Mouse (Mus musculus): ENCODE measurements around the gene Fetub. TPM values are rescaled to one million over a fixed set of nuclear protein-coding genes. Genes with fewer than 3 reads are reported as not detected.
"Not testable (repeated sequence)": the region's sequence is repeated elsewhere in the genome, so short reads cannot be mapped to it uniquely, and the experiment has no call there.

Gene Fetub
- total RNA-seq, 2 experiments from 2014 or later = not detected

DNA sequence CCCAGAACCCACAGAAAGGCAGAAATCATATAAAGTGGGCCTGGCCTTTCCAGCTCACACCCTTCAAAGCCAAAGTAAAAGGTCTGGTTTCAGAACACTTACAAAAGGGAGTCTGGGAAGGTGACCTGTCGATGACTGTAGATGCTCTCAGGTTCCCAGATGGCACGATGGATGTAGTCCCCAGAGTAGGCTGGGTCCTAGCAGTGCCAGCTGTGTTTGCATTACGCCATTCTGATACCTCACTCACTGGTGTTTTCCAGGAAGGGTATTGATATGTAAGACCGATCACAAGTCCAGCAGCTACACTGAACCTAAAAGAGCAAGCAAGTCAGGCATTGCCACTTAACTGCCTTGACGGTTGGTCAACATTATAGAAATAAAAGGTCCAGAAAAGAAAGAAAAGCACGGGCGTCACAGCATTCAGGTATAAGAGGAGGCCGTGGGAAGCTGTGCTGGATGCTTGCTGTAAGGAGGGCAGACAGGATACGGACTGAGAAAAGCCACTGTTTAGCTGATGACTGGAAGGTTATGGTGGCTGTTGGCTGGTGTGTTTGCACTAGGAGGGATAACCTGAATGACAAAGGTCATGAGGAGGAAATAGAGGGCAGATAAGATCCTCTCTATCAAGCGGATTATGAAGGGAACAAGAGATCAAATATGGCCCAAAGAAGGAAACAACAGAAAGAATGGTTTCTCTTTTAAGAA is 18.1 kb upstream of the Fetub start:
- intact Hi-C loops (cut with DNase I; ENCODE audit: low total_unique reads) = no loop called here
- no peak for DNase-seq

DNA sequence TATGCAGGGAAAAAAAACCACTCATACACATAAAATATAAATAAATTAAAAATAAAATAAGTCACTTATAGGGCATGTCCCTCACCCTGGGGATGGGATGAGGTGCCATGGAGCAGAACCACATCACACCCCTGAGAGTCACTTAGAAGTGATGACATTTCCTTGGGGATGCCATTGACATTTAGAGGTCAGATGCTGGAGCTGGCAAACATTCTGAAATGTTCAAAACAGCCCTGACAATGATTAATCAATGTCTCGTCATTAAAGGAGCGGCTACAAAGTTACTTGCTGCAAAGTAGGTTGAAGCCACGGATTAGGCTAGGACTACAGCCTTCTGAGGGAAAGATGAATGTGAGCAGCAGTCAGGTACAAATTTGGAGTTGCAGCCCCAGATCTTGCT is 16.8 kb upstream of the Fetub start:
- DNase-seq = no peak
- intact Hi-C loops (cut with DNase I; ENCODE audit: low total_unique reads) = no loop called here

DNA sequence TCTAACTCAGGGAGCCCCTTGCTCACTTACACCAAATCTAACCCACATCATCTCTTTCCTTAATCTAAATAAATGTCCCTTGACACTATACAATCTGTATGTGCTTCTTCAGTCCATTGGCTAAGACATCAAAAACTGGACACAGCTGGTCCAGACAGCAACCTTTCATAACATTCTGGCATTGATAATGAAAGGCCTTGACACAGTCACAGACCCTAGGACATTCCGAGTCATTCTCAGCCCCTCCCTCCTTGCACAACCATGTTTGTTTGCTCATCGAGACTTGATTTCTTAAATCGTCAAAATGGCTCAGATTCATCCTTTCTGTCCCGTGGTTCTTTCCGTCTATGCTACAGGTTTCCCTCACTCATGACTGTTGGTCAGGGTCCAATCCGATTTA is 8.8 kb upstream of the Fetub start:
- intact Hi-C loops (cut with DNase I; ENCODE audit: low total_unique reads) = no loop called here
- no peak for DNase-seq

DNA sequence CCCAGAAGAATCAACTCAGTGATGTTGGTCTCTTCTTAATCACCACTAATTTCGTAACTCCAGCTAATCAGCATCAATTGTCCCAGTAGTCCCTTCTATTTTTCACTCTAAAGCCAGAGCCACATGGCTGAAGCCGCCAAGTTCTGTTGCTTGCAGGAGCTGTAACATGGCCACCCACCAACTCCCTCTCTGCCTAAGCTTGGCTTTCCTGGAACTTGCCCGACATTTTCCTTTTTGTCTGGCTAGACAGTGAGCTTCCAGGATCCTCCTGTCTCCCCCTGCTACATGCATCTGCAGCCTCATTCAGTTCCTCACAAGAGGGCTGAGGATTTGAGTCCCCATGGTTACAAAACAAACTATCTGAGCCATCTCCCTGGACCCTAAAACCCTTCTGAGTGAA is 6.1 kb upstream of the Fetub start:
- intact Hi-C loops (cut with DNase I; ENCODE audit: low total_unique reads) = no loop called here
- peak; percentile 15 for DNase-seq

DNA sequence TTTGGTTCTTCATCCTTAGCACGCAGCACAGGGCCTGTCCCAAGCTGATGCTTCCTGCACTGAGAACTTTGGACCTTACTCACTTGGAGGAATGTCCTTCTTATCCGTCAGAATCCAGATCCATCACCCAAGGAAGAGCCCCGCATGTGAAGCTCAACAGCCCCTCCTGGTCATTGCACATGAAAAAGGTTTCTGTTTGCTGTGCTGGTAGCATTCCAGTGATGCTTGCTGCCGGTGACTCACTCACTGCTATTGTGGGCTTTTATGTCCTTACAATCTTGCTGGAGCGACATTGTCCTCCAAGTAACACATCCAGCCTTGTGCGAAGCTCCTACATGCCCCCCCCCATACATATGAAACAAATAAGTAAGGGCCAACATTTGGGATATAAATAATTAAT is 5.2 kb upstream of the Fetub start:
- no peak for DNase-seq
- intact Hi-C loops (cut with DNase I; ENCODE audit: low total_unique reads) = no loop called here

DNA sequence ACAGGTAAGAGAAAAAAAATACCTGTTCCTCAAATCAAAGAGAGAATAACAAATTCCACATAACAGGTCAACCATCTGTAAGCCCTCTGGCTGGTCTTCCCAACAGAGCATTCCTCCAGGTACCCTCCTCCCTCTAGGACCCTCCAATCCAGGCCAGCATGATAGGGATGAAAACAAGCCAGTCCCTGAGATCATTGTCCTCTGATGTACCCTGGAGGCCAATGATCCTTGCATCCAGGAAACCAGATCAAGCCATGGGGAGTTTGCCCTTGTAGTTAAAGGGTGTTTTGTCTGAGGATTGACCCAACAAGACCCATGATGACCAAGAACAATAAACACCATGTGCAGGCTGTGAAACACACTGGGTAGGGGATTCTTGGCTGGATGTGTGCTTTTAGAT is 3.9 kb upstream of the Fetub start:
- intact Hi-C loops (cut with DNase I; ENCODE audit: low total_unique reads) = no loop called here
- no peak for DNase-seq

DNA sequence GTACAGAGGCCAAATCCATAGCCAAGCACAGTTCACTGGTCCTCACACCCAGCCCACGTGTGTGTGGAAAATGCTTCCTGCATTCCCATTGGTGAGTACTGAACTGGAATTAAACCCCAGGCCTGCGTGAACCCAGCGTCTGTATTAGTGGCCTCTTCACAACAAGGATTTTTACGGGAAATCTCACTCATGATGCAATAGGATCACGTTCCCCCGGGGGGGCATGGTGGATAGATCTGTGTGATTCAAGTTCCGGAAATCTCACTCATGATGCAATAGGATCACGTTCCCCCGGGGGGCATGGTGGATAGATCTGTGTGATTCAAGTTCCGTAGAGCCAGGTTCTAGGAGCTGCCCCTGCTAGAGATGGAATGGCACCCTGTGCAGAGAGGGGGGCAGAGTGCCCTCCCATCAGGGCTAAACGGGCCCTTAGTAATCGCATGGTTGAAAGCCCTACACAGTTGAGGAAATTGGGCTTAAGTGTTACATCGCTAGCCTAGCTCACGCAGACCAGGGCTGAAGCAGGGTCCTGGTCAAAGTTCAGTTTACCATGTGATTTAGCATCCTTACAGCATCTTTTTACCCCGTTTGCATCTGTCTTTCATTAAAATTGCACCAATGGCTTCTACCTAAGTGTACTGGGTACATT is 654 bp downstream of the Fetub start:
- no peak for DNase-seq
- intact Hi-C loops (cut with DNase I; ENCODE audit: low total_unique reads) = no loop called here

DNA sequence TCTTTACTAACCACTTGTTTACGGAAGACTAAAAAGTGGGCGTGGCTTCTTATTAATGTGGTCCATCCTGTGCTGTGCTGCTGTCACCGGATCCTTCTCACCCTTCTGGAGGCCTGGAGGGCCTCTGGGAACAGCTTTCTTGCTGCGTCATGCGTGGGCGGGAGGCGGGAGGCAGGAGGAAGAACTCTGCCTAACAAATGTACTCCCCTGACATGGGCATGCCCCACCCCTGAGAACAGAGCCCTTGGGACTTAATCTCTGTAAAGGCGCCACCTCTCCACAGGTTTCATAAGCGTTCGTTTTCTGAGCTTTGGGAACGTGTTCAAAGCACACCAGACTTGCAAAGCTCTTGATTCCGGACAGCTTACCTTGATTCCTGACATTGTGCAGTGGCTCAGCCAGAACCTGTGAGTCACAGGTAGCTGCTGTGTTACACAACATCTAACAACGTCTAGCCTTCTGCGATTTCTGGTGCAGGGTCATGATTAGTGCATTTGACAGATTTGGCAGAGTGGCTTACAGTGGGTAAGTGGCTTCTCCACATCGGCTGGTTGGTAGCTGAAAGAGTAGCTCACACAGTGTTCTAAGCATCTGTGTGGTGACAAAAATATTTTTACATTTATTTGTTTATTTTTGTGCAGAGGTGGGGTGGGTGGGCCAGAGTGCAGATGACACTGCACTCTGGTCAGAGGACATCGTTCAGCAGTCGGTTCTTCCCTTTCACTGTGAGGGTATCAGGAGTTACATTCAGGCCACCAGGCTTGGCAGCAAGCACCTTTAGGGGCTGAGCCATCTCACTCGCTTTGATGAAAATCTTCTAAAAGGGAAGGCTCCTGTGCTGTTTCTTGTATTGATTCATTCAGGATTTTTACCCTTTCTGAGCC is 2.1 kb downstream of the Fetub start:
- no peak for DNase-seq
- intact Hi-C loops (cut with DNase I; ENCODE audit: low total_unique reads) = no loop called here

DNA sequence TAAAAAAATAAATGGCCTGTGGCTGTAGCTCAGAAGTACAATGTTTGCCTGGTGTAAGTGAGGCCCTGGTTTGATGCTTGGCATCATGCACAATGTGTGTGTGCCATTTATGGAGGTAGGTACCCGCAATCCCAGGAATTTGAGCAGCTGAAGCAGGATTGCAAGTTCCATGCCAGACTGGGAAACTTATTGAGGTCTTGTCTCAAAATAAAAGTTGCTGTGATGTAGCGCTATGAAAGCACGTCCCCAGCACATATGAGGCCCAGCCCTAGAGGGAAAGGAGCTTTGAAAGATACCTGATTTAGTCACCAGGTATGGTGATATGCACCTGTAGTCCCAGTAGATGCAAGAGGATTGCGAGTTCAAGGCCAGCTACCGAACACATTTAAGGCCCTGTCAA is 3.6 kb downstream of the Fetub start:
- no peak for DNase-seq
- intact Hi-C loops (cut with DNase I; ENCODE audit: low total_unique reads) = no loop called here

DNA sequence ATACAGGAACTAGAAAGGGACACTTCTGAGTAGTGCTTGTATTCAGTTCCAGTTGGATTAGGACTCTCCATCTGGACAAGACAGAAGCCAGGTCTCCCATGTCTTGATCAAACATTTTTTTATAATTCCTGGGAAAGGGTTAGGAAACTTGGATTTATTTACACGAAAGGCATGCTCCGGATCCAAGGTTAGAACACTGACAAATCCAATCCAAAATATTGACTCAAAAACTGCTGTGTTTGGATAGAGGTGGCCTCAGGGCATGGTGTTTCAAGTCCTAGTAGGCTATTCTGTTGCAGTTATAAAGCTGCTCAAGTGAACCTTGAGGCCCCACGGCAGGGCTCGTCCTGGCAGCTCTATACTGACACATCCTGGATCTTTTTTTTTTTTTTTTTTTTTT is 4.3 kb downstream of the Fetub start:
- no peak for DNase-seq
- intact Hi-C loops (cut with DNase I; ENCODE audit: low total_unique reads) = no loop called here

DNA sequence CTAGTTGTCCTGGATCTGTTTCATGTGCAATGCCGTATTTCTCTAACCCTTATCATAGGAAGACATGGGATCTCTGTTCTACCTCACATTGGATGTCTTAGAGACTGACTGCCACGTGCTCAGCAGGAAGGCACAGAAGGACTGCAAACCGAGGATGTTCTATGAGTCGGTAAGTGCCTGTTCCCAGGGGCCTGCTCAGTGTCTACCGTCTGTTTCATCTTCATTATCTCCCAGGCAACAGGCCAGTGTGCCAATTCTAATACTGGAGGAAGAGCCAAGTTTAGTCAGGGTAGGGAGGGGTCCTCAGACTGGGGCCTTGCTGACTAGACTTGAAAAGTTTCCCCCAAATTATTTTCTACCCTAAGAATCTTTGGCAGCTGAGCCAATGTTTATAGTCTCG is 11.4 kb downstream of the Fetub start:
- intact Hi-C loops (cut with DNase I; ENCODE audit: low total_unique reads) = no loop called here
- no peak for DNase-seq

DNA sequence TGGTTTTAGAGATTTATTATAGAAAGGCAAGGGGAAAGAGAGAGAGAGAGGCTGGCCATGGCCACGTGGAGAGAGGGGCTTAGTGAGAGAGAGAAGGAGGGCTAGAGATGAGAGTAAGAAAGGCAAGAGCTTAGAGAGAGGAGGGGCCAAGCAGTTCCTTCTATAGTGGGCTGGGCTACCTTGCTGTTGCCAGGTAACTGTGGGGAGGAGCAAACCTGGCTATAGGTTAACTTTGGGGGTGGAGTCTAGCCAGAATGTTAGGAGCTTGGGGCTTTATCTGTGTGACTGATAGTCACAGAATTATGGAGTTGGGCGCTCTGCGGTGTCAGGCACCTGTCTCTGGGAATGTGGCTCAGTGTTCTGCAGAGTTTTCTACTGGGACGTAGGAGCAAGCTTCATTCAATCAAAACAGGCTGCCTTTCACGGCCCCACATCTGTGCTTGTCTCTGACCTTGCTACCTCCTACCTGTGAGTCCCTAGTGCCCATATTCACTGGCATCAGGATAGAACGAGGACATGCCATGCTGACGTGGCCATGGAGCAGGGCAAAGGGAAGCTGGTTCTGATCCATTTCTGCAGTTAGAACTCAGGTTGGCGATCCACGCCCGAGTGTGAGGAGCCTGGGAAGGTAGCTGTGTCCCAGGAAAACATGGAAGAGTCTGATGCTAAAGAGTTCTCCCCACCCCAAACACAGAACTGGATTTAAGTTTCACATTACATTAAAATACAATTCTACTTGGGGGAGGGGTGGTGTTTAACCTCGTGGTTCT is 13.5 kb downstream of the Fetub start:
- intact Hi-C loops (cut with DNase I; ENCODE audit: low total_unique reads) = no loop called here
- DNase-seq = no peak

DNA sequence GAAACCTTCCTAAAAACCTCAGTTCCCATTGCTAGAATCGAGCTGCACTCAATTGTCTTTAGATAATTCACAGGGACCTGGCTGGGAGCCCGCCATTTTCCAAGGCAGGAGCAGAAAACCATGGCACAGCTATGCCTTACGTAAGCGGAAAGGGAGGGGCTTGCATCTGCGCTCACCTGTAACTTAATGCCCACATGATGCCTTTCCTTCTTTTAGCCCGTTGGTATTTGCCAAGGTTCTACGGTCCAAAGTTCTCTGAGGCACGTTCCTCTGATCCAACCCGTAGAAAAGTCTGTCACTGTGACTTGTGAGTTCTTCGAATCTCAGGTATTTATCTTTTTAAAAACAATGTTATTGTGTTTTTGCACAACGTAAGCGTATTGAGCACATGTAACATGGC is 19.5 kb downstream of the Fetub start:
- DNase-seq = no peak
- intact Hi-C loops (cut with DNase I; ENCODE audit: low total_unique reads) = no loop called here

DNA sequence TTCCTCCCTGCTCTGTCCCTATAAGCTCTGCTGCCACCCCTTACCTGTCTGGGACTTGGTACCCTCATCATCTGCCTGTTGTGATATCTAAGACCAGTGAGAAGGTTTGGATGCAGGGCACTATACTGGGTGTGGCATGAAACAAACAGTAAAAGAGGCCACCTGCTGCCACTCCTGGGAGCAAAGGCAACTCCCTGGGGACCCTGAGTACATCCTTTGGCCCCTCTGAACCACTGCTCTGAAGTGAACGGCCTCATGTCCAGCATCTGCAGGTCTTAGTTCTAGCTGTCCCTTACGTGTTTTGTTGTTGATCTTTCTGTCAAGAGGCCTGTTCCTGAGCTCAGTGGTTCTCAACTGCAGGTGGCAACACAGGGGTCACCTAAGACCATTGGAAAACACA is 20.4 kb downstream of the Fetub start:
- no peak for DNase-seq

DNA sequence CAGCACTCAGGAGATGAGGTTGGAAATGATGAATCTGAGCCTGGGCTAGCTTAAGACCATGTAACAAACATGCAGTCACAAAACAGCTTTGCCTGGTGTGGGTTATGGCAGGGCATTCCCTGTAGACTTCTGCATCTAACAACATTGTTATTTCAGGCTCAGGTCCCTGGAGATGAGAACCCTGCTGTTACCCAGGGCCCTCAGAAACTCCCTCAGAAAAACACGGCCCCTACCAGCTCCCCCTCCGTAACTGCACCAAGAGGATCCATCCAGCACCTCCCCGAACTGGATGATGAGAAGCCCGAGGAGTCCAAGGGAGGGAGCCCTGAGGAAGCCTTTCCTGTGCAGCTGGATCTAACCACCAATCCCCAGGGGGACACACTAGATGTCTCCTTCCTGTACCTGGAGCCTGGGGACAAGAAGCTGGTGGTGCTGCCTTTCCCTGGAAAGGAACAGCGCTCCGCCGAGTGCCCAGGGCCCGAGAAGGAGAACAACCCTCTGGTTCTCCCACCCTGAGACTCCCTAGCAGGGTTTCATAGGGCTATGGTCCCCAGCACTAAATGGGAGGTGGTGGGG is 21.1 kb downstream of the Fetub start:
- DNase-seq = no peak
- intact Hi-C loops (cut with DNase I; ENCODE audit: low total_unique reads) = no loop called here

More for the DNA sequence above, 20.4 kb downstream of the Fetub start:
- intact Hi-C loops (cut with DNase I; ENCODE audit: low total_unique reads) = no loop called here

DNA sequence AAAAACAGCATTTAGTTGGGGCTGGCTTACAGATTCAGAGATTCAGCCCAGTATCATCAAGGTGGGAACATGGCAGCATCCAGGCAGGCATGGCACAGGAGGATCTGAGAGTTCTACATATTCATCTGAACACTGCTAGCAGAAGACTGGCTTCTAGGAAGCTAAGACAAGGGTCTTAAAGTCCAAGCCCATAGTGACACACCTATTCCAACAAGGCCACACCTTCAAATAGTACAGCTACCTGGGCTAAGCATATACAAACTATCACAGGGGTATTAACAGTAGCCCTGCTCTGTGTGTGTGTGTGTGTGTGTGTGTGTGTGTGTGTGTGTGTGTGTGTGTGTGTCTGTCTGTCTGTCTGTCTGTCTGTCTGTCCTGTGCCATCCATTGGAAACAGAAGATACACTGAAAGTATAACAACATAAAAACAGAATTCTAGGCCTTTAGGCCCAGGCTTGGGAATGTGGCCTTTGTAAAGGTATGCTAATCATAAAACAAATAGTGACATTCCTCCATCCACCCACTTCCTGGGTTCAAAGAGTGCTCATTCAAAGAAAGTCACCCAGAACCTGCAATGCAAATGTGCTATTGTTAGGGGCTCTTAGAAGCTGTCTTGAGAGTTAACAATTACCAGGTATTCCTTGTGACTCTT is 23.8 kb downstream of the Fetub start:
- intact Hi-C loops (cut with DNase I; ENCODE audit: low total_unique reads); DNase-seq: not testable (repeated sequence)

DNA sequence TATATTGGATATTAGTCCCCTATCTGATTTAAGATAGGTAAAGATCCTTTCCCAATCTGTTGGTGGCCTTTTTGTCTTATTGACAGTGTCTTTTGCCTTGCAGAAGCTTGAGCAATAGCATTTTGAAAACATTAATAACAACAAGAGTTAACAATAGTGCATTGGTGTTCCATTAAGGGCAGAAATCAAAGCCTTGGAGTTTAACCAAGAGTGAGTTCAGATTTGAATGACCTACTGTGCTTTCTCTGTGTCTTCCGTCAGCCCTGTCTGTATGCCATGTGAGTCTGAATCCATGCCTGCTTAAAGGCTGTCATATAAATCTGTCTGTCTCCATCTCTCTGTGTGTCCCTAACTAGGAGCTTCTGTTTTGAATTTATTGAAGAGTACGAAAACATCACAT is 29.2 kb downstream of the Fetub start:
- no peak for DNase-seq
- intact Hi-C loops (cut with DNase I; ENCODE audit: low total_unique reads) = no loop called here

DNA sequence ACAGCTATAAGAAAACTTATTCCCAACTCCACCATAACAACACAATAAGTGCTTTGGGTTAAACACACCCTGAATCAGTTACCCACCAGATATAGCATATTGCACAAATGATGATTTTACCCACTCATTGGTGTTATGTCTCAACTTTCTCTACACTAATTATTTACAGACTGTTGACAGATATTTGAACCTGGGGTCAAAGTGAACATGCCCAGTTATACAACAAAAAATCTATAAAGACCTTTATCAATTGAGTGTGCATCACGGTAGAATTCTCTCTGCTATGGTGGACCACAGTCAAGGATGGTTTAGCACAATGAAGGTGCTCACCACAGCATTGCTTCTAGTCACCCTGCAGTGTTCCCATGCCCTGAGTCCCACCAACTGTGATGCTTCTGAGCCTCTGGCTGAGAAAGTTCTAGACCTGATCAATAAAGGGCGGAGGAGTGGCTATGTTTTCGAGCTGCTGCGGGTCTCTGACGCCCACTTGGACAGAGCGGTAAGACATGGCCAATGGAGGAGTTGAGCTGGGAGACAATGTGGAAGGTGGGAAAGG is 32.8 kb downstream of the Fetub start, which contains the start of gene Hrg:
Gene Hrg, plus strand, starts transcription at position 233 of the 556 bp plus-strand sequence.
- intact Hi-C loops (cut with DNase I; ENCODE audit: low total_unique reads) = loop anchor here (5.0 kb wide), 1 partner anchor 74 kb away; no protein-coding TSS in a partner anchor
- DNase-seq = no peak

DNA sequence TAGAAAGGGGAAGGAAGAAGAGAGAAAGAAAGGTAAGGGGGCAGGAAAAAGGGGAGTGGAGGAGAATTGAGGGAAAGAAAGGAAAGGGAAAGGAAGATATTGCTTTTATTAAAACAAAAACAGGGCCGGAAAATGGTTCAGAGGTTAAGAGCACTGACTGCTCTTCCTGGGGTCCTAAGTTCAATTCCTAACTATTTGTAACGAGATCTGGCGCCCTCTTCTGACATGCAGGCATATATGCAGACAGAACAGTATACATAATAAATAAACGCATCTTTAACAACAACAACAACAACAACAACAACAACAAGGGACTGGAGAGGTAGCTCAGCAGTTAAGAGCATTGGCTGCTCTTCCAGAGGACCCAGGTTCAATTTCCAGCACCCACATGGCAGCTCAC is 34.9 kb downstream of the Fetub start:
- intact Hi-C loops (cut with DNase I; ENCODE audit: low total_unique reads) = loop anchor here (5.0 kb wide), 1 partner anchor 76 kb away; no protein-coding TSS in a partner anchor
- DNase-seq = no peak
